Mouse (Mus musculus) macrophage (primary cell): ENCODE results near the gene Dner. TPM values are rescaled to one million over a fixed set of nuclear protein-coding genes. Genes with fewer than 3 reads are reported as not detected.
A peak's percentile ranks its signal among the peaks of the same experiment; 100 is the strongest.
"Not testable (repeated sequence)": the region's sequence is repeated elsewhere in the genome, so short reads cannot be mapped to it uniquely, and the experiment has no call there.

Source experiments
- H3K27ac ChIP-seq: fragments of 350-480 bp; formaldehyde crosslinking; 2 replicates; pipeline ENCODE4 v1.9.0; 2021
- H3K36me3 ChIP-seq: fragments of 350-480 bp; formaldehyde crosslinking; 2 replicates; pipeline ENCODE4 v1.9.0; 2021; ENCODE audit errors: inconsistent target
- H3K4me3 ChIP-seq: fragments of 350-480 bp; formaldehyde crosslinking; 2 replicates; pipeline ENCODE4 v1.9.0; 2021; ENCODE audit errors: inconsistent target
- H3K79me2 ChIP-seq: fragments of 350-480 bp; formaldehyde crosslinking; 2 replicates; pipeline ENCODE4 v1.9.0; 2021; ENCODE audit errors: inconsistent target
- WGBS: methylation state at CpG from one replicate; pipeline ENCODE4 v1.1.7; 2026; ENCODE audit warnings: inconsistent platforms; ENCODE audit not compliant: missing documents; 5-methylcytosine and 5-hydroxymethylcytosine counted together
- polyA plus RNA-seq: library from polyadenylated mRNA; stranded (reverse); fragments of 250-400 nt; gene quantifications from 3 replicates; pipeline ENCODE4 v1.2.4, GENCODE M21; 2018; ENCODE audit warnings: inconsistent platforms

The Dner gene
- polyA plus RNA-seq, 1 experiment from 2014 or later = 0.14 TPM

DNA sequence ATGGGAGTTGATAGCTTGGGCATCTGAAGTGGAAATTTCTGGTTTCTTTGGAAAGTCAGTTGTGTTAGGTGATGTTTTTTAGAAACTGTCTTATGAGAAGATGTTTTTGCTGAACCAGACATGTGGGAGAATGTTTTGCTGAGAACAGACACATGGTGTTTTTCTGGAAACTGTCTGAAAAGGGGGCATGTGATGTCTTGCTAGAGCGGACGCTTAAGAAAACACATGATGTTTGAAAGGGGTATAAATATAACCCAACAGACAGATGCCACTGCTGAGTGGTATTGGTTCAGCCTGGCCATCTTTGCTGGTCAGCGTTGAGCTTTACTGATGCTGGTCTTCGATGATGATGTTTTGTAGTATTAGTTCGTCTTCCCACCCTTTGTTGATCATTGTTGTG, 338.8 kb downstream of the Dner start:
- H3K79me2 ChIP-seq = 0 out of 2 replicates have a peak, but pooled peaks cover 10% of the 10 kb centered on the region
- no peak overlapping the region for H3K4me3 ChIP-seq
- peak overlapping the region; percentile 37 for H3K27ac ChIP-seq
- WGBS = 75% methylated on average over 5 of the region's 5 CpGs
- no peaks in the 10 kb centered on the region for H3K36me3 ChIP-seq

DNA sequence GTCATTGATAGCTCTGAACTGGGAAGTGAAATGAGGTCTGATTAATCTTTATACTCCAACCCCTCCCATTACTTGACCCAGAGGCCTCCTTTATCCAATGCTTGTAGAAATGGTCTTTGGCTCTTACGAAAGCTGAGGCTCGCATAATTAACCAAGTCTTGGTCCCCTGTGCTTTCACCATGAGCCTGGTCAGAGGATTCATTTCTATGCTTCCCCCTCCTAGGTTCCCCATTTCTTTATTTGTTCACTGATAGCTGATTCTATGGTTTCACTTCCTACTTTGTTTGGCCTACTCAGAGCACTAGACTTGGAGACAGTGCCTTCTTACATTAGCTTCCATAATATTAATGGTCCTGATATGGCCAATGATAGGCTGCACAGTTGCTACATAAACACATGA, 345.8 kb downstream of the Dner start:
- 0% methylated on average over 2 of the region's 2 CpGs for WGBS
- peak overlapping the region; percentile 98 for H3K27ac ChIP-seq
- H3K4me3 ChIP-seq = no peak overlapping the region
- no peaks in the 10 kb centered on the region for H3K36me3 ChIP-seq
- H3K79me2 ChIP-seq = no peaks in the 10 kb centered on the region

DNA sequence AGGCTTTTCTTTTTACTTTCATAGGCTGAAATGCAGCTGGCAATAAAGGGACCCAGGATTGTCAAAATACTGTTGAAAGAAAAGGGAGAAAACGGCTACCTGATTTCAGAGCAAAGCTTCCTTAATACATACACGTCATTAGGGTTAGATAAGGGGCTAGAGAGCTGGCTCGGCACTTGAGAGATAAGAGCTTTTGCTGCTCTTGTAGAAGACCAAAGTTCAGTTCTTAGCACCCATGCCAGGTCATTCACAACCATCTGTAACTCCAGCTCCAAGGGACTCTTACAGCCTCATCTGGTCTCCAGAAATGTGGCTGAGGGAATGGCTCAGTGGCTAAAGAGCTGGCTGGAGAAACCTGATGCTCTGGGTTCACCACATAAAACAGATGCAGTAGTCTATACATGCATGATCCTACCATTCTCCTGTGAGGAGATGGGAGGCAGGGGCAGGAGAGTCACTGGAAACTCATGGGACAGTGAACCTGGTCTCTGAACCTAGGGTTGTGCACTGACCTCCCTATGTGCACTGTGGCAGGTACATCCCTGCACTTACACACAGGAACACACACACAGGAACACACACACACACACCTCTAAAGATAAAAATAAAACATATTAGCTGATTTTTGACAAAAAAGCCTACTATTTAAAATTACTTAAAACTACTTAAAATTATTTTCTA, 348.1 kb downstream of the Dner start:
- H3K27ac ChIP-seq = peak overlapping the region; percentile 5; the same call in 1 of the 2 replicates
- no peaks in the 10 kb centered on the region for H3K79me2 ChIP-seq
- no peaks in the 10 kb centered on the region for H3K36me3 ChIP-seq
- 96% methylated on average over 3 of the region's 3 CpGs for WGBS
- no peak overlapping the region for H3K4me3 ChIP-seq

DNA sequence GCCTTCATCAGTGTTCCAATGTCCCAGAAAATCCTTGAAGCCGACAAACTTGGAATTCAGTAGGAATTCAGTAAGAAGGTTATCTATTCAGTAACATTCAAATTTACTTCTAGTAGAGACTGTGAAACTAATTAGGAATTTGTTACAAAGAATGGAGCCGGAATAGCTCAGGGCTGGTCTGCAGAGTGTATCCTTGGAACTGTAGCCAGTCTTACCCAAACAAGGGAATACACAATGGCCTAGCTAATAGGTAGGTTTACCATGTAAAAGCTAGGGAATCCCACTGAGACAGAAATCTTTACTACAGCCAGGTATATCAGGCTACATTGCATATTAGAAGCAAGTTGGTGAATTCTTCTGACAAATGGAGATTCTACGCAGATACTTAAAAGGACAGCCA, 363.2 kb downstream of the Dner start:
- not testable (repeated sequence) for H3K79me2 ChIP-seq, H3K4me3 ChIP-seq, H3K27ac ChIP-seq, H3K36me3 ChIP-seq
- 93% methylated on average over 2 of the region's 3 CpGs for WGBS

DNA sequence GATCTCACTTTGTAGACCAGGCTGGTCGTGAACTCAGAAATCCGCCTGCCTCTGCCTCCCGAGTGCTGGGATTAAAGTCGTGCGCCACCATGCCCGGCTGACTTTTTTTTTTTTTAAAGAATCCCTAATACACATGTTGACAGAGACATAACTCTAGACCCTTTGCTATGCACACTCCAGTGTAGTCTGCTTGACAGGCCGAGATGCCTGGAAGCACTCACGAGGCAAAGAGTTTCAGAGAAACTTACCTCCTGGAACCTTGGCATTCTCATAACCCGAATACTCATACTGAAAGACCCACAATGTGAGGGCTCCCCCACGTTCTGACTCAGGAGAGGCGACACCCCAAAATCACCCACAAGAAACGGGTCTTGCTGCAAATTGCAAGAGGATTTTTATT, 364.2 kb downstream of the Dner start:
- not testable (repeated sequence) for H3K36me3 ChIP-seq, H3K4me3 ChIP-seq, H3K79me2 ChIP-seq, H3K27ac ChIP-seq
- WGBS = 82% methylated on average over 11 of the region's 12 CpGs

DNA sequence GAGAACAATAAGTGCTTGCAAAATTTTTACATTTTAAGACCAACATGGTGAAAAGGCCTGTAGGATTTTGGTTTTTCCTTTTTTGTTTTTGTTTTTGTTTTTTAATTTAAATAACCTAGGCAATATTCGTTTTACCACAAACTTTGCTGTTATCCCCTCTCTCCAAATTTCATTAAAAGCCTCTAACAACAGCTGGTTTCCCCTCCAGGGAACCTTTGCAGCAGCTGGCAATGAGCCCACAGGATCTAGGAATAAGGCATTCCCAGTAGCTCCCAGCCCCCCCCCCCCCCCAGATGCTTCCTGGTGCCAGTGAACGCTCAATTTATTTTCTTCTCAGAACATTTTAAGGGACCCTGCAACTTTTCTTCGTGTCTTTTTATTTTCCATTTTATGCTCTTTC, 370.7 kb downstream of the Dner start:
- WGBS = 77% methylated on average over 2 of the region's 3 CpGs
- H3K36me3 ChIP-seq = no peaks in the 10 kb centered on the region
- no peaks in the 10 kb centered on the region for H3K79me2 ChIP-seq
- no peak overlapping the region for H3K4me3 ChIP-seq
- H3K27ac ChIP-seq = no peak overlapping the region

DNA sequence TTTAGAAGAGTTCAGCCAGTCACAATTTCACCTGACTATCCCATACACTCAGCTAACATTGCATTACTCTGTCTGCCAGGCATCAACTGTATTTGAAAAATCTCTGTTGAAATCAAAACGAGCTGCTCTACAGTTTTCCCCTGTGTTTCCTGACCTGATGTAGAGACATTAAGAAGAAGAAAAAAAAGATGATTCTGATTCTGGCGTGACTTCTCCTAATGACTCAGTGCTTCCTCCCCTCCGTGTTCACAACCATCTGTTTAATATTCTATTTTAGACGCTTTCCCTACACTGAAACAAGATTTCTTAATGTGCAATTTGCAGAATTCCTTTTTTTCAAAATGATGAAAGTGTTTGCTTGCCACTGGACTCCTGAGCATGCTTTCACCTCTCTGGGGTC, 374.7 kb downstream of the Dner start:
- H3K27ac ChIP-seq = peak overlapping the region; percentile 100
- no peak overlapping the region for H3K4me3 ChIP-seq
- H3K36me3 ChIP-seq = no peaks in the 10 kb centered on the region
- WGBS = 6% methylated on average over 4 of the region's 4 CpGs
- no peaks in the 10 kb centered on the region for H3K79me2 ChIP-seq

Other genes with a start within 250 kb of the Dner start
- 2.8 to 6.1 TPM (median 5.5 TPM) in 3 replicates for gene Fbxo36, start 143.6 kb upstream of the Dner start, polyA plus RNA-seq
- gene Trip12, start 144.3 kb upstream of the Dner start, polyA plus RNA-seq = 138 to 185 TPM (median 152 TPM) in 3 replicates
- 0.06 to 0.07 TPM in 2 of 3 replicates, not detected in the other for gene Slc16a14, start 238.9 kb upstream of the Dner start, polyA plus RNA-seq